In genomic region chr14:18263427-18263826, GRCm38 (mm10) we compare ENCODE assay signal across 9 mouse cellular contexts. TPM values are rescaled to one million over a fixed set of nuclear protein-coding genes. Genes with fewer than 3 reads are reported as not detected.
DNase-seq lines count a peak whose midpoint lies in the region; ATAC-seq and TF ChIP-seq lines count a peak whose summit lies in the region.
"Had no signal": no experiment of that assay in that cellular context is flagged by ENCODE, and none has a peak within 500 bp of the region (broad histone marks: within the 10 kb centered on the region; RNA-seq: fewer than 3 reads in every experiment).

No protein-coding gene starts in this region.

- no peak overlapping the region for H3K4me2 ChIP-seq in embryonic facial prominence, embryonic 13.5 days

- no peak overlapping the region for H3K4me3 ChIP-seq in embryonic facial prominence, embryonic 13.5 days
- H3K4me3 ChIP-seq in embryonic facial prominence, embryonic 10.5 days: no peak overlapping the region
- H3K4me3 ChIP-seq in left cerebral cortex, adult 2 months: no peak overlapping the region
- H3K4me3 ChIP-seq: heart, adult 2 months had no signal

- ATAC-seq in embryonic facial prominence, embryonic 13.5 days (ENCODE audit: insufficient number of reproducible peaks, insufficient read depth, low FRiP score, low TSS enrichment, low read depth): peak; percentile 52; the same call in 1 of the 2 replicates
- 0 out of 4 replicates have a peak, but pooled peaks have one; percentile 22 to 30 for ATAC-seq in hematopoietic stem cell, adult 5-6 weeks (replicated peaks in 1 of 2; ENCODE audit: insufficient read depth in 1 of 2, low FRiP score in 2 of 2, low TSS enrichment in 1 of 2, low read depth in 1 of 2, poor library complexity in 2 of 2, severe bottlenecking in 2 of 2)
- no peak for ATAC-seq in CD4-positive, CD25-positive, alpha-beta regulatory T cell, adult 4 months

- H3K27ac ChIP-seq in embryonic facial prominence, embryonic 13.5 days: no peak overlapping the region
- no peak overlapping the region for H3K27ac ChIP-seq in embryonic facial prominence, embryonic 10.5 days (replicated peaks)
- no peak overlapping the region for H3K27ac ChIP-seq in left cerebral cortex, adult 2 months
- H3K27ac ChIP-seq: heart, adult 2 months had no signal

- H3K9me3 ChIP-seq in embryonic facial prominence, embryonic 13.5 days: 0 out of 2 replicates have a peak, but pooled peaks cover 3% of the 10 kb centered on the region
- no peaks in the 10 kb centered on the region; the same call in 1 of the 2 replicates for H3K9me3 ChIP-seq in embryonic facial prominence, embryonic 10.5 days

- DNase-seq in embryonic facial prominence, embryonic 10.5 days (ENCODE audit: low spot score): no peak
- peak; percentile 53 to 57 for DNase-seq in left cerebral cortex, adult 18-20 months (ENCODE audit: low spot score in 2 of 2)
- no peak for DNase-seq in left cerebral cortex, adult 2 months (ENCODE audit: extremely low spot score in 1 of 2, low spot score in 2 of 2)
- peak; percentile 24 for DNase-seq in MN1 (ENCODE audit: low spot score)
- DNase-seq in urinary bladder, postnatal 10 days (ENCODE audit: low spot score): no peak

- no peak overlapping the region for H3K9ac ChIP-seq in embryonic facial prominence, embryonic 13.5 days

- H3K36me3 ChIP-seq in embryonic facial prominence, embryonic 13.5 days: peaks cover 24% of the 10 kb centered on the region
- H3K36me3 ChIP-seq in embryonic facial prominence, embryonic 10.5 days (replicated peaks): peaks cover 58% of the 10 kb centered on the region

- no peaks in the 10 kb centered on the region for H3K27me3 ChIP-seq in embryonic facial prominence, embryonic 13.5 days
- H3K27me3 ChIP-seq in embryonic facial prominence, embryonic 10.5 days (replicated peaks; ENCODE audit: low read depth, poor library complexity, severe bottlenecking): no peaks in the 10 kb centered on the region

- no peaks in the 10 kb centered on the region; the same call in 1 of the 2 replicates for H3K4me1 ChIP-seq in embryonic facial prominence, embryonic 13.5 days
- H3K4me1 ChIP-seq in embryonic facial prominence, embryonic 10.5 days: no peaks in the 10 kb centered on the region

- intact Hi-C loops in left cerebral cortex, adult 2 months (cut with DNase I): loop anchor here (2.0 kb wide), 1 partner anchor 25 kb away; the partner anchor contains the start of gene Nr1d2

- 41% methylated on average over 4 of the region's 4 CpGs for WGBS in embryonic facial prominence, embryonic 13.5 days
- WGBS in embryonic facial prominence, embryonic 10.5 days: 65% methylated on average over 4 of the region's 4 CpGs

- TF ChIP-seq CTCF in left cerebral cortex, adult 2 months (IDR thresholded peaks at IDR 0.05): no peak

RNA-seq across cellular contexts. Expression of gene Nkiras1, which starts 7.5 kb away (rescaled TPM):
- polyA plus RNA-seq in embryonic facial prominence, embryonic 13.5 days (2015; fragmentation: Nextera tagmentation; extraction: Ambion mirVana): 19.1 and 23.4 TPM in 2 replicates
- 10.6 and 11.6 TPM in 2 replicates for polyA plus RNA-seq in embryonic facial prominence, embryonic 10.5 days (2016; fragmentation: Nextera tagmentation; extraction: Ambion mirVana)
- total RNA-seq in left cerebral cortex, adult 18-20 months (2021): 100 to 1,000 TPM; 101 to 104 TPM
- total RNA-seq in left cerebral cortex, adult 2 months (2021): 100 to 1,000 TPM in 1 of 2 experiments, 10 to 100 TPM in 1; 97.0 to 107 TPM
- 10.4 and 11.7 TPM in 2 replicates for total RNA-seq in hematopoietic stem cell, adult 5-6 weeks (2017)
- 10 to 100 TPM; 31.7 to 35.4 TPM for polyA plus RNA-seq in CD4-positive, CD25-positive, alpha-beta regulatory T cell, adult 4 months (2017; shearing (Covaris generic))

RNA-seq across cellular contexts. Expression of gene Rpl15, which starts 7.8 kb away (rescaled TPM):
- polyA plus RNA-seq in embryonic facial prominence, embryonic 13.5 days (2015; fragmentation: Nextera tagmentation; extraction: Ambion mirVana): 387 and 439 TPM in 2 replicates
- 464 and 490 TPM in 2 replicates for polyA plus RNA-seq in embryonic facial prominence, embryonic 10.5 days (2016; fragmentation: Nextera tagmentation; extraction: Ambion mirVana)
- total RNA-seq in left cerebral cortex, adult 18-20 months (2021): 100 to 1,000 TPM; 374 to 415 TPM
- 100 to 1,000 TPM; 339 to 400 TPM for total RNA-seq in left cerebral cortex, adult 2 months (2021)
- 1,684 and 2,567 TPM in 2 replicates for total RNA-seq in hematopoietic stem cell, adult 5-6 weeks (2017)
- 1,000 to 10,000 TPM in 1 of 2 experiments, 100 to 1,000 TPM in 1; 891 to 1,133 TPM for polyA plus RNA-seq in CD4-positive, CD25-positive, alpha-beta regulatory T cell, adult 4 months (2017; shearing (Covaris generic))

RNA-seq across cellular contexts. Expression of gene Nr1d2, which starts 24.5 kb away (rescaled TPM):
- 6.9 and 7.9 TPM in 2 replicates for polyA plus RNA-seq in embryonic facial prominence, embryonic 13.5 days (2015; fragmentation: Nextera tagmentation; extraction: Ambion mirVana)
- polyA plus RNA-seq in embryonic facial prominence, embryonic 10.5 days (2016; fragmentation: Nextera tagmentation; extraction: Ambion mirVana): 4.3 and 4.7 TPM in 2 replicates
- total RNA-seq in left cerebral cortex, adult 18-20 months (2021): 10 to 100 TPM; 80.0 to 87.4 TPM
- total RNA-seq in left cerebral cortex, adult 2 months (2021): 10 to 100 TPM; 74.2 to 97.1 TPM
- total RNA-seq in hematopoietic stem cell, adult 5-6 weeks (2017): 38.9 and 42.4 TPM in 2 replicates
- polyA plus RNA-seq in CD4-positive, CD25-positive, alpha-beta regulatory T cell, adult 4 months (2017; shearing (Covaris generic)): 10 to 100 TPM; 10.2 to 12.8 TPM

Comparison
In these comparisons a context has a peak if more than half of its experiments do, and no peak if none do; other contexts are left out.
1. DNase-seq: peak in left cerebral cortex, adult 18-20 months (2 of 2) and MN1 (single experiment); none in embryonic facial prominence, embryonic 10.5 days (single experiment), left cerebral cortex, adult 2 months (0 of 2) and urinary bladder, postnatal 10 days (single experiment).